Mouse (Mus musculus): Measurements from ENCODE around the gene Lmo7.
A peak's percentile ranks its signal among the peaks of the same experiment; 100 is the strongest.

Lmo7 gene

GRCm38 (mm10) chr14:101838231-101838839 lies 108.6 kb downstream of the Lmo7 start:
- DNase-seq (ENCODE audit: low read depth, low spot score), result no peak

GRCm38 (mm10) chr14:101839771-101840731 lies 110.3 kb downstream of the Lmo7 start:
- no peak for DNase-seq (ENCODE audit: low read depth, low spot score)

GRCm38 (mm10) chr14:101841271-101841670 lies 111.5 kb downstream of the Lmo7 start:
- DNase-seq (ENCODE audit: low read depth, low spot score), result no peak

GRCm38 (mm10) chr14:101842521-101842920 lies 112.8 kb downstream of the Lmo7 start:
- DNase-seq (ENCODE audit: low read depth, low spot score), result no peak

- no peak for DNase-seq (ENCODE audit: low read depth, low spot score)
Observed at GRCm38 (mm10) chr14:101843443-101843842, 113.7 kb downstream of the Lmo7 start.

GRCm38 (mm10) chr14:101844467-101844866 lies 114.7 kb downstream of the Lmo7 start:
- DNase-seq (ENCODE audit: low read depth, low spot score), result no peak

- no peak for DNase-seq (ENCODE audit: low read depth, low spot score)
Observed at GRCm38 (mm10) chr14:101846097-101846882, 116.5 kb downstream of the Lmo7 start.

GRCm38 (mm10) chr14:101847520-101847919 lies 117.8 kb downstream of the Lmo7 start:
- DNase-seq (ENCODE audit: low read depth, low spot score), result no peak

GRCm38 (mm10) chr14:101852584-101853195 lies 122.9 kb downstream of the Lmo7 start:
- DNase-seq (ENCODE audit: low read depth, low spot score), result no peak

GRCm38 (mm10) chr14:101853207-101853606 lies 123.5 kb downstream of the Lmo7 start:
- no peak for DNase-seq (ENCODE audit: low read depth, low spot score)

GRCm38 (mm10) chr14:101853722-101854121 lies 124.0 kb downstream of the Lmo7 start:
- DNase-seq (ENCODE audit: low read depth, low spot score), result no peak

GRCm38 (mm10) chr14:101854226-101854625 lies 124.5 kb downstream of the Lmo7 start:
- no peak for DNase-seq (ENCODE audit: low read depth, low spot score)

GRCm38 (mm10) chr14:101859305-101859886 lies 129.6 kb downstream of the Lmo7 start:
- DNase-seq (ENCODE audit: low read depth, low spot score), result peak; percentile 41

GRCm38 (mm10) chr14:101862088-101862487 lies 132.3 kb downstream of the Lmo7 start:
- DNase-seq (ENCODE audit: low read depth, low spot score), result no peak

- DNase-seq (ENCODE audit: low read depth, low spot score), result no peak
Observed at GRCm38 (mm10) chr14:101867071-101867733, 137.4 kb downstream of the Lmo7 start.

GRCm38 (mm10) chr14:101869145-101869544 lies 139.4 kb downstream of the Lmo7 start:
- peak; percentile 27 for DNase-seq (ENCODE audit: low read depth, low spot score)

- DNase-seq (ENCODE audit: low read depth, low spot score), result peak; percentile 64
Observed at GRCm38 (mm10) chr14:101869661-101870060, 139.9 kb downstream of the Lmo7 start.

GRCm38 (mm10) chr14:101870171-101870902 lies 140.6 kb downstream of the Lmo7 start:
- DNase-seq (ENCODE audit: low read depth, low spot score), result peak; percentile 21

- no peak for DNase-seq (ENCODE audit: low read depth, low spot score)
Observed at GRCm38 (mm10) chr14:101872846-101873245, 143.1 kb downstream of the Lmo7 start.
